Mouse (Mus musculus) CD8-positive naive resting alpha-beta T cell, adult 57 days (primary cell): Measurements from ENCODE around the gene Gbx1. TPM values are rescaled to one million over a fixed set of nuclear protein-coding genes. Genes with fewer than 3 reads are reported as not detected.

ENCODE experiments used
- total RNA-seq: library from RNA; stranded (reverse); gene quantifications from one replicate; pipeline ENCODE4 v1.2.4, GENCODE M21; 2023

Gbx1 gene
- not detected for total RNA-seq

GRCm38 (mm10) chr5:24526889-24527230 is at the start of gene Gbx1:
Gene Gbx1 (minus strand): TSS chr5:24527202.

DNA sequence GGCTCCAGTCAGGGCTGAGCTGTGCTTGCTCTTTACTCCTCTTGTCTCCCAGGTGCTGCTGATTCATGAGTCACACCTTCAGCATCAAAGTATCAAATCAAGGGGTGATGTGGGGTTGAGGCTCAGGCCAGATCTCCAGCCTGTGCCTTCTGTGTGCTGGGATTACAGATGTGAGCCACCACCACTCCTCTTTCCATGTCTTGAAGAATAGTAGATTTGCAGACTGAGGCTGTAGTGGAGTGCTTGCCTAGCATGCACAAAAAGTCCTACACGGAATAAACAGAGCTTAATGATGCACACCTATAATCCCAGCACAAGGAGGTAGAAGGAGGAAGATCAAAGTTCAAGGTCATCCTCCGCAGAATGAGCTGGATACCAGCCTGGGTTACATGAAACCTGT is 29.7 kb upstream of the Gbx1 start, which contains the start of gene 4931409K22Rik:
TSS of gene 4931409K22Rik (minus strand) at position 101 of the 400 bp plus-strand sequence.

DNA sequence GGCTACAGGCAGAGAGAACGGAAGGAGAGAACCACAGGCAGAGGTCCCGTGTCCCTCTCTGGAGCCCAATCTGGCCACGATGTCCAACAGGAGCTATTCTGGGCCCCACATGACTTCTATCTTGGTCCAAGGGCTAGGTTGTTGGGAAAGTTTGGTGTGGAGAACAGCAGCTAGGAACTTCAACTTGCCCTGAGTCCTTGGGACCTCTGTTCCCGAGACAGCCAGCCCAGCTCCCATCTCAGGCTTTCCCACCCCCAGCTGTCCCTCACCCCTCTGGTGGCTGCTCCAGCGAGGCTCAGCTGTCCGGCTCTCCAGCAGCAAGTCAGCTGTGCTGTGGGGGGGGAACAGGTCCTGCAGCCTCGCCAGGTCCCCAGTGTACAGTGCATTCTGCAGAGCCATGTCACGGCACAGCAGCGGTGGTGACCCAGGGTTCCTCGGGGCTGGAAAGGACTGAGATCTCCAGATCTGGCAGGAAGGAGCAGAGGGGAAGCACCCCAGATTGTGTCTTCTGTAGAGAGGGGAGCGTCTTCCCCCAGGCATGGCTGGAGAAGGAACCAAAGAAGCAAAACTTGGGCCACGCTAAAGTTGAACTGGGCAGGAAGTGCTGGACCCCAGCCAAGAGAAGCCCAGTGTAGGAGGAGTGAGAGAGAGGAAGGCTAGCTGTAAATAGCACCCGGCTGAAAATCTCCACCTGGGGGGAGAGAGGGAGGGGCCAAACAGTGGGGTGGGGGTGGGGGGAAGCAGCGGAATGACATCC is 13.6 kb upstream of the Gbx1 start, which contains the start of gene Asb10:
TSS of gene Asb10 (minus strand) at position 592 of the 757 bp plus-strand sequence.

Other genes with a start within 250 kb of the Gbx1 start
- gene Kcnh2, start 175.6 kb downstream of the Gbx1 start, total RNA-seq: 5.1 TPM
- not detected for gene Nos3, start 162.4 kb downstream of the Gbx1 start, total RNA-seq
- gene Atg9b, start 135.1 kb downstream of the Gbx1 start, total RNA-seq: not detected
- gene Abcb8, start 133.5 kb downstream of the Gbx1 start, total RNA-seq: 19.0 TPM
- gene Asic3, start 113.8 kb downstream of the Gbx1 start, total RNA-seq: not detected
- gene Cdk5, start 103.7 kb downstream of the Gbx1 start, total RNA-seq: 29.1 TPM
- 60.0 TPM for gene Slc4a2, start 103.4 kb downstream of the Gbx1 start, total RNA-seq
- gene Fastk, start 81.9 kb downstream of the Gbx1 start, total RNA-seq: 89.3 TPM
- gene Tmub1, start 79.3 kb downstream of the Gbx1 start, total RNA-seq: 21.2 TPM
- 92.4 TPM for gene Agap3, start 75.0 kb downstream of the Gbx1 start, total RNA-seq
- not detected for gene Asb10, start 13.8 kb upstream of the Gbx1 start, total RNA-seq
- gene 4931409K22Rik, start 29.6 kb upstream of the Gbx1 start, total RNA-seq: not detected
- 41.3 TPM for gene Abcf2, start 50.3 kb upstream of the Gbx1 start, total RNA-seq
- gene Chpf2, start 59.5 kb upstream of the Gbx1 start, total RNA-seq: 37.3 TPM
- not detected for gene Smarcd3, start 97.2 kb upstream of the Gbx1 start, total RNA-seq
- 89.6 TPM for gene Nub1, start 158.3 kb upstream of the Gbx1 start, total RNA-seq
- gene Wdr86, start 203.5 kb upstream of the Gbx1 start, total RNA-seq: not detected
- not detected for gene Crygn, start 230.8 kb upstream of the Gbx1 start, total RNA-seq